In genomic region chr16:90934687-90935328, GRCm38 (mm10) we compare ENCODE assay signal across 8 mouse cellular contexts. TPM values are rescaled to one million over a fixed set of nuclear protein-coding genes. Genes with fewer than 3 reads are reported as not detected.
A peak's percentile ranks its signal among the peaks of the same experiment; 100 is the strongest.
DNase-seq lines count a peak whose midpoint lies in the region; ATAC-seq and TF ChIP-seq lines count a peak whose summit lies in the region.

Gene Cfap298 (minus strand): TSS chr16:90935114.

- ATAC-seq in activated CD4-positive, CD25-positive, alpha-beta regulatory T cell, adult 4 months = peak; percentile 98

- no peaks in the 10 kb centered on the region for H3K27me3 ChIP-seq in megakaryocyte, embryonic 14.5 days (replicated peaks)

- no peaks in the 10 kb centered on the region for H3K9me3 ChIP-seq in megakaryocyte, embryonic 14.5 days

- H3K36me3 ChIP-seq in megakaryocyte, embryonic 14.5 days (replicated peaks; ENCODE audit: low read length) = peaks cover 38% of the 10 kb centered on the region

- peak within 1 kb of the TSS; percentile 41; the same call in 1 of the 2 replicates for H3K27ac ChIP-seq in cortical plate, adult 2 months (ENCODE audit: insufficient read depth, low read length)

- TF ChIP-seq CTCF in cortical plate, adult 2 months (IDR thresholded peaks at IDR 0.05; ENCODE audit: extremely low read depth, insufficient read depth, low read length) = no peak

- H3K4me3 ChIP-seq in cortical plate, adult 2 months (ENCODE audit: insufficient read depth, low read length) = peak within 1 kb of the TSS; percentile 55
- H3K4me3 ChIP-seq in megakaryocyte, embryonic 14.5 days (replicated peaks) = peak within 1 kb of the TSS; percentile 97

- peak; percentile 54; the same call in 1 of the 2 replicates for TF ChIP-seq POLR2A in cortical plate, adult 2 months (IDR thresholded peaks at IDR 0.05; ENCODE audit: extremely low read depth, insufficient read depth, low read length)

- peak; percentile 77 to 87 for DNase-seq in gastrocnemius, adult 8-10 months (ENCODE audit: low spot score in 2 of 2)
- peak; percentile 94 for DNase-seq in hindlimb bud, embryonic 11.5 days (ENCODE audit: extremely low spot score, low read depth, low spot score)
- peak; percentile 86 to 90 for DNase-seq in left cerebral cortex, adult 8-10 months (ENCODE audit: low spot score in 2 of 2)
- DNase-seq in right cerebral cortex, postnatal 10 days (ENCODE audit: low spot score in 2 of 2) = peak; percentile 96
- DNase-seq in urinary bladder, postnatal 25 days (ENCODE audit: low spot score) = peak; percentile 89

- H3K4me1 ChIP-seq in cortical plate, adult 2 months (ENCODE audit: control insufficient read depth, insufficient read depth, low read length) = no peaks in the 10 kb centered on the region
- peaks cover 16% of the 10 kb centered on the region for H3K4me1 ChIP-seq in megakaryocyte, embryonic 14.5 days

RNA-seq across cellular contexts. Expression of gene Cfap298, which starts in this region (rescaled TPM):
- 10 to 100 TPM; 19.6 to 28.3 TPM for polyA plus RNA-seq in activated CD4-positive, CD25-positive, alpha-beta regulatory T cell, adult 4 months (2017; shearing (Covaris generic))
- polyA plus RNA-seq in cortical plate, adult 2 months (2012; rRNA removed) = 35.4 and 38.7 TPM in 2 replicates
- total RNA-seq in gastrocnemius, adult 8-10 months (2022) = 10 to 100 TPM; 33.2 to 40.7 (median 36.2) TPM
- 10 to 100 TPM; 45.4 to 50.4 (median 47.0) TPM for total RNA-seq in left cerebral cortex, adult 8-10 months (2022)
- polyA plus RNA-seq in megakaryocyte, embryonic 14.5 days (2012; ENCODE audit: insufficient read depth, low replicate concordance) = 10.7 and 33.7 TPM in 2 replicates

Comparison
In these comparisons a context has a peak if more than half of its experiments do, and no peak if none do; other contexts are left out.
1. Peak in every context shown above with its lines: DNase-seq, ATAC-seq, H3K4me3 ChIP-seq and H3K27ac ChIP-seq.